12 mouse cellular contexts compared by ENCODE assay signal in genomic region chr5:100651486-100651885, GRCm38 (mm10).
"Had no signal": no experiment of that assay in that cellular context is flagged by ENCODE, and none has a peak within 500 bp of the region (broad histone marks: within the 10 kb centered on the region; RNA-seq: fewer than 3 reads in every experiment).

No protein-coding gene starts in this region.

- H3K4me3 ChIP-seq: kidney, embryonic 15.5 days; limb, embryonic 13.5 days; midbrain, embryonic 13.5 days; neural tube, embryonic 15.5 days had no signal

- ATAC-seq: midbrain, embryonic 13.5 days had no signal

- H3K27ac ChIP-seq: kidney, embryonic 15.5 days; limb, embryonic 13.5 days; liver, embryonic 14.5 days; midbrain, embryonic 13.5 days; neural tube, embryonic 15.5 days had no signal

- DNase-seq: kidney, postnatal 14 days; left cerebral cortex, postnatal 4 days; lung, adult 18-20 months; lung, postnatal 36 days; right cerebral cortex, adult 18-20 months; right cerebral cortex, postnatal 25 days; spleen, adult 18-20 months had no signal

- H3K4me1 ChIP-seq: limb, embryonic 13.5 days; midbrain, embryonic 13.5 days; neural tube, embryonic 15.5 days had no signal

- H3K27me3 ChIP-seq: kidney, embryonic 15.5 days; limb, embryonic 13.5 days; midbrain, embryonic 13.5 days; neural tube, embryonic 15.5 days had no signal
